Mouse (Mus musculus): ENCODE results near the gene Cacnb2. TPM values are rescaled to one million over a fixed set of nuclear protein-coding genes. Genes with fewer than 3 reads are reported as not detected.

The Cacnb2 gene
- polyA plus RNA-seq, 1 experiment from 2014 or later = 0.95 TPM

GRCm38 (mm10) chr2:14608606-14609005, 5.7 kb downstream of the Cacnb2 start:
- 62% methylated on average over 4 of the region's 4 CpGs for WGBS
- no peak for DNase-seq (ENCODE audit: low spot score)
- peaks cover 20% of the 10 kb centered on the region for H3K27me3 ChIP-seq (replicated peaks; ENCODE audit: control insufficient read depth, insufficient read depth, low read length)
- no peak overlapping the region for H3K9ac ChIP-seq (ENCODE audit: low read depth, low read length)
- H3K4me2 ChIP-seq = no peak overlapping the region
- H3K4me1 ChIP-seq (replicated peaks; ENCODE audit: control insufficient read depth, insufficient read depth, low read length) = no peaks in the 10 kb centered on the region
- H3K9me3 ChIP-seq (ENCODE audit: control insufficient read depth, low read length) = no peaks in the 10 kb centered on the region
- no peak overlapping the region for H3K4me3 ChIP-seq (ENCODE audit: low read depth, low read length)
- no peaks in the 10 kb centered on the region for H3K36me3 ChIP-seq (ENCODE audit: control insufficient read depth, insufficient read depth, low read length)
- no peak for ATAC-seq (replicated peaks; ENCODE audit: low FRiP score)
- H3K27ac ChIP-seq (ENCODE audit: low read depth, low read length) = no peak overlapping the region

- Histone ChIP-seq H3K36me3 (ENCODE audit: control insufficient read depth, insufficient read depth, low read length) (no peaks in the 10 kb centered on the region), H3K27ac (ENCODE audit: low read depth, low read length) (no peak overlapping the region), H3K4me1 (replicated peaks; ENCODE audit: control insufficient read depth, insufficient read depth, low read length) (no peaks in the 10 kb centered on the region), H3K4me3 (ENCODE audit: low read depth, low read length) (no peak overlapping the region), H3K4me2 (no peak overlapping the region), H3K27me3 (replicated peaks; ENCODE audit: control insufficient read depth, insufficient read depth, low read length) (no peaks in the 10 kb centered on the region), H3K9ac (ENCODE audit: low read depth, low read length) (no peak overlapping the region), H3K9me3 (ENCODE audit: control insufficient read depth, low read length) (no peaks in the 10 kb centered on the region)
- no peak for DNase-seq (ENCODE audit: low spot score)
- no peak for ATAC-seq (replicated peaks; ENCODE audit: low FRiP score)
- 67% methylated on average over 4 of the region's 4 CpGs for WGBS
Observed at GRCm38 (mm10) chr2:14612705-14613104, 9.8 kb downstream of the Cacnb2 start.

- no peak overlapping the region for H3K4me3 ChIP-seq (ENCODE audit: low read depth, low read length)
- no peak overlapping the region for H3K4me2 ChIP-seq
- no peak for ATAC-seq (replicated peaks; ENCODE audit: low FRiP score)
- H3K27ac ChIP-seq (ENCODE audit: low read depth, low read length) = no peak overlapping the region
- no peaks in the 10 kb centered on the region for H3K36me3 ChIP-seq (ENCODE audit: control insufficient read depth, insufficient read depth, low read length)
- H3K9ac ChIP-seq (ENCODE audit: low read depth, low read length) = no peak overlapping the region
- H3K4me1 ChIP-seq (replicated peaks; ENCODE audit: control insufficient read depth, insufficient read depth, low read length) = no peaks in the 10 kb centered on the region
- no peak for DNase-seq (ENCODE audit: low spot score)
- H3K9me3 ChIP-seq (ENCODE audit: control insufficient read depth, low read length) = no peaks in the 10 kb centered on the region
- WGBS = 84% methylated on average over 3 of the region's 3 CpGs
- no peaks in the 10 kb centered on the region for H3K27me3 ChIP-seq (replicated peaks; ENCODE audit: control insufficient read depth, insufficient read depth, low read length)
Observed at GRCm38 (mm10) chr2:14616361-14616760, 13.5 kb downstream of the Cacnb2 start.

GRCm38 (mm10) chr2:14620120-14620853, 17.4 kb downstream of the Cacnb2 start:
- H3K27me3 ChIP-seq (replicated peaks; ENCODE audit: control insufficient read depth, insufficient read depth, low read length) = no peaks in the 10 kb centered on the region
- no peak overlapping the region for H3K4me2 ChIP-seq
- H3K36me3 ChIP-seq (ENCODE audit: control insufficient read depth, insufficient read depth, low read length) = no peaks in the 10 kb centered on the region
- DNase-seq (ENCODE audit: low spot score) = no peak
- ATAC-seq (replicated peaks; ENCODE audit: low FRiP score) = no peak
- no peak overlapping the region for H3K9ac ChIP-seq (ENCODE audit: low read depth, low read length)
- no peaks in the 10 kb centered on the region for H3K4me1 ChIP-seq (replicated peaks; ENCODE audit: control insufficient read depth, insufficient read depth, low read length)
- H3K27ac ChIP-seq (ENCODE audit: low read depth, low read length) = no peak overlapping the region
- 74% methylated on average over 6 of the region's 6 CpGs for WGBS
- no peak overlapping the region for H3K4me3 ChIP-seq (ENCODE audit: low read depth, low read length)
- H3K9me3 ChIP-seq (ENCODE audit: control insufficient read depth, low read length) = no peaks in the 10 kb centered on the region

- Histone ChIP-seq H3K4me1 (replicated peaks; ENCODE audit: control insufficient read depth, insufficient read depth, low read length) (no peaks in the 10 kb centered on the region), H3K4me3 (ENCODE audit: low read depth, low read length) (no peak overlapping the region), H3K36me3 (ENCODE audit: control insufficient read depth, insufficient read depth, low read length) (no peaks in the 10 kb centered on the region), H3K4me2 (no peak overlapping the region), H3K27me3 (replicated peaks; ENCODE audit: control insufficient read depth, insufficient read depth, low read length) (no peaks in the 10 kb centered on the region), H3K9me3 (ENCODE audit: control insufficient read depth, low read length) (no peaks in the 10 kb centered on the region), H3K27ac (ENCODE audit: low read depth, low read length) (no peak overlapping the region), H3K9ac (ENCODE audit: low read depth, low read length) (no peak overlapping the region)
- 77% methylated on average over 4 of the region's 4 CpGs for WGBS
- no peak for ATAC-seq (replicated peaks; ENCODE audit: low FRiP score)
- DNase-seq (ENCODE audit: low spot score) = no peak
Observed at GRCm38 (mm10) chr2:14620891-14621290, 18.0 kb downstream of the Cacnb2 start.

- DNase-seq (ENCODE audit: low spot score) (no peak), ATAC-seq (replicated peaks; ENCODE audit: low FRiP score) (no peak)
- H3K4me3 ChIP-seq (ENCODE audit: low read depth, low read length) = no peak overlapping the region
- no peaks in the 10 kb centered on the region for H3K9me3 ChIP-seq (ENCODE audit: control insufficient read depth, low read length)
- no peak overlapping the region for H3K9ac ChIP-seq (ENCODE audit: low read depth, low read length)
- no peaks in the 10 kb centered on the region for H3K36me3 ChIP-seq (ENCODE audit: control insufficient read depth, insufficient read depth, low read length)
- no peak overlapping the region for H3K4me2 ChIP-seq
- 83% methylated on average over 5 of the region's 5 CpGs for WGBS
- no peaks in the 10 kb centered on the region for H3K27me3 ChIP-seq (replicated peaks; ENCODE audit: control insufficient read depth, insufficient read depth, low read length)
- no peak overlapping the region for H3K27ac ChIP-seq (ENCODE audit: low read depth, low read length)
- H3K4me1 ChIP-seq (replicated peaks; ENCODE audit: control insufficient read depth, insufficient read depth, low read length) = no peaks in the 10 kb centered on the region
Observed at GRCm38 (mm10) chr2:14623820-14624219, 20.9 kb downstream of the Cacnb2 start.

GRCm38 (mm10) chr2:14629814-14630492, 27.1 kb downstream of the Cacnb2 start:
- Histone ChIP-seq H3K4me2 (no peak overlapping the region), H3K9me3 (ENCODE audit: control insufficient read depth, low read length) (no peaks in the 10 kb centered on the region), H3K4me3 (ENCODE audit: low read depth, low read length) (no peak overlapping the region), H3K36me3 (ENCODE audit: control insufficient read depth, insufficient read depth, low read length) (no peaks in the 10 kb centered on the region), H3K4me1 (replicated peaks; ENCODE audit: control insufficient read depth, insufficient read depth, low read length) (no peaks in the 10 kb centered on the region), H3K27ac (ENCODE audit: low read depth, low read length) (no peak overlapping the region), H3K27me3 (replicated peaks; ENCODE audit: control insufficient read depth, insufficient read depth, low read length) (no peaks in the 10 kb centered on the region), H3K9ac (ENCODE audit: low read depth, low read length) (no peak overlapping the region)
- WGBS = 66% methylated on average over 9 of the region's 9 CpGs
- ATAC-seq (replicated peaks; ENCODE audit: low FRiP score) (no peak), DNase-seq (ENCODE audit: low spot score) (no peak)

- peak; percentile 53; the same call in 1 of the 2 replicates for ATAC-seq (replicated peaks; ENCODE audit: low FRiP score)
- WGBS = 63% methylated on average over 1 of the region's 1 CpGs
Observed at GRCm38 (mm10) chr2:14631590-14631989, 28.7 kb downstream of the Cacnb2 start.

GRCm38 (mm10) chr2:14633202-14633601, 30.3 kb downstream of the Cacnb2 start:
- H3K4me1 ChIP-seq (replicated peaks; ENCODE audit: control insufficient read depth, insufficient read depth, low read length) = no peaks in the 10 kb centered on the region
- no peaks in the 10 kb centered on the region for H3K36me3 ChIP-seq (ENCODE audit: control insufficient read depth, insufficient read depth, low read length)
- ATAC-seq (replicated peaks; ENCODE audit: low FRiP score) (no peak), DNase-seq (ENCODE audit: low spot score) (no peak)
- H3K9ac ChIP-seq (ENCODE audit: low read depth, low read length) = no peak overlapping the region
- no peaks in the 10 kb centered on the region for H3K9me3 ChIP-seq (ENCODE audit: control insufficient read depth, low read length)
- H3K4me2 ChIP-seq = no peak overlapping the region
- H3K27ac ChIP-seq (ENCODE audit: low read depth, low read length) = no peak overlapping the region
- 84% methylated on average over 2 of the region's 2 CpGs for WGBS
- H3K4me3 ChIP-seq (ENCODE audit: low read depth, low read length) = no peak overlapping the region
- no peaks in the 10 kb centered on the region for H3K27me3 ChIP-seq (replicated peaks; ENCODE audit: control insufficient read depth, insufficient read depth, low read length)

More at GRCm38 (mm10) chr2:14631590-14631989, 28.7 kb downstream of the Cacnb2 start:
- H3K27ac ChIP-seq (ENCODE audit: low read depth, low read length) = no peak overlapping the region
- DNase-seq (ENCODE audit: low spot score) = no peak
- no peaks in the 10 kb centered on the region for H3K9me3 ChIP-seq (ENCODE audit: control insufficient read depth, low read length)
- H3K4me1 ChIP-seq (replicated peaks; ENCODE audit: control insufficient read depth, insufficient read depth, low read length) = no peaks in the 10 kb centered on the region
- no peak overlapping the region for H3K9ac ChIP-seq (ENCODE audit: low read depth, low read length)
- no peak overlapping the region for H3K4me2 ChIP-seq
- no peak overlapping the region for H3K4me3 ChIP-seq (ENCODE audit: low read depth, low read length)
- no peaks in the 10 kb centered on the region for H3K36me3 ChIP-seq (ENCODE audit: control insufficient read depth, insufficient read depth, low read length)
- no peaks in the 10 kb centered on the region for H3K27me3 ChIP-seq (replicated peaks; ENCODE audit: control insufficient read depth, insufficient read depth, low read length)

Data from liver, embryonic 11.5 days (tissue).